Mouse (Mus musculus) megakaryocyte-erythroid progenitor cell, adult 5-6 weeks (primary cell): ENCODE measurements around the gene Gm10160. TPM values are rescaled to one million over a fixed set of nuclear protein-coding genes. Genes with fewer than 3 reads are reported as not detected.

Experiments
- ATAC-seq: replicated peaks from 2 replicates; pipeline ENCODE4 v1.8.0; 2016; ENCODE audit warnings: mild to moderate bottlenecking, inconsistent platforms; ENCODE audit not compliant: severe bottlenecking, poor library complexity, low FRiP score, low TSS enrichment
- total RNA-seq, 2 experiments: library from RNA; stranded (forward) in 1 of 2; stranded (reverse) in 1 of 2; fragments of 200-1000, 215-1000 nt in 1 of 2; fragments of >200 nt in 1 of 2; fragmentation: Nextera tagmentation in 1 of 2; gene quantifications; 2 replicates each; pipeline ENCODE4 v1.2.3; 2014 to 2017

Gene Gm10160
- not detected in 2 replicates for total RNA-seq (2014; fragmentation: Nextera tagmentation)
- not detected in 2 replicates for total RNA-seq (2017)

- no peak for ATAC-seq
Measured at GRCm38 (mm10) chr7:81855694-81856093, at the start of gene Gm10160. Gm10160 (minus strand) TSS chr7:81855794.

DNA sequence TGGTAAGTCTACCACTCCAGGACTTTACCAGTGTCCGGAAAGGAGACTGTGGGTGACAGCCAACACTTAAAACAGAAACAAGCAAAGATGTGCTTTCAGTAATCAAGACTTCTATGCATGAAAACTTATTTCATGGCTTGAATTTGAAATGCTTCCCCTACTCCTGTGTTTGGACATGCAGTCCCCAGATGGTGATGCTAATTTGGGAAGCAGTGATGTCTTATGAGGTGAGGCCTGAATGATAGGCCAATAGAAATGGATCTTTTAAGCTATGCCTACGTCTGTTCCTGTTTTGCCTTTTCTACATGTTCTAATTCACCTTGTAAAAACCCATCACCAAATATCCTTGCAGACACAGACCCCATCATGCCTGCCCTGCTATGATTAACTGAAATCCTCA lies 49.3 kb upstream of the Gm10160 start:
- no peak for ATAC-seq

DNA sequence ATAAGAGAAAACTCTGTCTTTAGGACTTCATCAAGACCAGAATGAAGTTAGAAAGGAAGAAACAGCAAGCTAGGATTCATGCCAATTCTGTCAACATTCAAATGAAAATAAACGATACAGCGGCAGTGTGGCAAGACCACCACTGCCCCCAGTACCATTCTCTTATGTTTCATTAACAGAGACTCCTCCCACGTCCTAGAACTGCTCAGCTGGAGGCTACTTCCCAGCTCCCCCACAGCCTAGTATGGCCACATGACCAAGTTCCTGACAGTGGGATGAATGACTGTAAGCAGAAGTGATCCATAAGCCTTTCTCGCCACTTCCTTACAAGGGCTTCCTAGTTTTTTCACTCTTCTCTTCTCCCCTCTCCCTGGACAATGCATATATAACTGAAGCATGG lies 48.5 kb upstream of the Gm10160 start:
- no peak for ATAC-seq

DNA sequence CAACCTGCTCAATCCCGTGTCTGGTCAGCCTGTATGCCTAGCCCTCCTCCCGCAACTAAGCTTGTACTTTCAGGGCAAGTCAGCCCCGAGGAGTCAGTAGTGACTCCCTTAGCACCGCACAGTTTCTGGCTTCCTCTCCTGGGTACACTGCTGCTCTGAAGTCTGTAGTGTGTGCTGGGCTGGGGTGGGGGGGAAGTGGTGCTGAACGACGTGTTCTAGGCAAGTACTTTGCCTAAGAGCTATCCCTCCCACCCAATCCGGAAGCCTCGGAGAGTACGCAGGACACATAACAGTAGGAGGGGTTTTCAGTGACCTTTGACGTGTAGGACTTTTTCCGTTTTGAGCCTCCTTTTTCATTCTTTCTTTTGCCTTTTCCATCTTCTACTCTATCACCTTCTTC lies 43.8 kb upstream of the Gm10160 start:
- no peak for ATAC-seq

DNA sequence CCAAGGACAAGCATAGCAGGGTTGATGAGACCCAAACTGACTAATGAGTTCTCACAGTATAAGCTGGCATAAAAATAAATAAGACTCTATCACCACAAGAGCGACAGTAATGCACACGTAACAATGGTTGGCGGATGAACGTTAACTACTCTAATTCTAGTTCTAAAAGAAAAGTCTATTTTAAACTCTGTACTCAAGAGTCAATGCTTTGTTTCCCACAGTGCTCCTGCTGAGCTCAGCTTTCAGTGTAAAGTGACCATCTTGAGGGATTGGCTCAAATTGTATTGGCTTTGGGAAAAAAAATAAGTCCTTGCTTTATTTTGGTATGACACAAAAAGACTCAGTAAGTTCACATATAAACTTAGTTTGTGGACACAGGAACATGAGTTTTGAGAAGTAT lies 29.5 kb upstream of the Gm10160 start:
- ATAC-seq, result no peak

DNA sequence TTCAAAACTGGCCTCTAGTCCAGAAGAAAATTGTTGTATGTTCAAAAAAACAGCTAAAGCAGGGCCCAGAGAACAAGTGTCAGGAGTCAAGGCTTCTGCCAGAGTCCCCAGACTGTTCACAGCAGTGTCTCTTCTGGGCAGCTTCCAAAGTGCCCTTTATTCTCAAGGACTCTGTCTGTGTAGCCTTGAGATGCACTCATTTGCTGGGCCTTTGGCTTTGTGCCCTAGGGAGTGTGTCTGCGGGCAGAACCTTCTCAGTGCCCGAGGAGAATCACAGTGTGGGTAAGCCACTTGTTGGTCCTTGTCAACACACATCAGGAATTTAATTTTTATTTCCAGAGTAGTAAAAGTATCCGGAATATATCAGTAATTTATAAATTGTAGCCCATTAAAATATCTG lies 26.0 kb upstream of the Gm10160 start:
- ATAC-seq, result no peak

DNA sequence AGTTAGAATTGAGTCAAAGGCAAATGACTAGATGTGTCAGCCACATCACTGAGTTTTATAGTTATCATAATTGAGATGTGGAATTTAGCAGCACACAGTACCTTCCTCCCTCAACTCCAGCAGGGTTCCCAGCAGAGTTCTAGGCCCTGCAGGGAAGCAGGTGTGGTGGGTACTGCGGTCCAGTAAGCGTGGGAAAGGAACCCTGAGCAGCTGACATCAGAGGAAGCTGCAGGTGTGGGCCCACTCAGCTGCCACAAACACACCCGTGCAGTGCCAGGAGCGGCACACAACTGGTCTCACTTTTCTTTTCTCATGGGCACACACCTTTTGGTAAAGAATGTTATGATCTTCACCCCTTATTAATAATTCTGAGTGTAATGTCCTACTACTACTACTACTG lies 25.2 kb upstream of the Gm10160 start:
- no peak for ATAC-seq

GRCm38 (mm10) chr7:81880286-81880685 lies 24.7 kb upstream of the Gm10160 start:
- ATAC-seq, result no peak

- ATAC-seq, result no peak
Measured at GRCm38 (mm10) chr7:81875372-81875771, 19.8 kb upstream of the Gm10160 start.

DNA sequence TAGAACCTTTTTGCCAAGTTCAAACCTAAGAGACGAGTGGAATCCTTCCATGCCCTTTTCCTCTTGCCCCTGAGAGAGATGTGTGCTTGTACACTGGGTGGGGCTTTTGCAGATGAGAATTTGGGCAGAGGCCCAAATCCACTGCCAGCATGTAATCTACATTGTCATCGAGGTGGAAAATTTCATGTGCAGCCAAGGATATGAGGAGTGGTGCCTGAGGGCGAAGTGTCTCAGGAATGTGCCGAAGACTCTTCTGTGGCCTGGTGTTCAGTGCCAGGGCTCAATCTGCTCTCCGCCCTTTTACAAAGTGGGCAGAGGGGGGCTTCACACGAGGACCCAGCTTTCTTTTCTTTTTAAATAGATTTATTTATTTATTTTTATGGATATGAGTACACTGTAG lies 19.0 kb upstream of the Gm10160 start:
- ATAC-seq, result peak; percentile 79

- ATAC-seq, result no peak
Measured at GRCm38 (mm10) chr7:81873807-81874206, 18.2 kb upstream of the Gm10160 start.

DNA sequence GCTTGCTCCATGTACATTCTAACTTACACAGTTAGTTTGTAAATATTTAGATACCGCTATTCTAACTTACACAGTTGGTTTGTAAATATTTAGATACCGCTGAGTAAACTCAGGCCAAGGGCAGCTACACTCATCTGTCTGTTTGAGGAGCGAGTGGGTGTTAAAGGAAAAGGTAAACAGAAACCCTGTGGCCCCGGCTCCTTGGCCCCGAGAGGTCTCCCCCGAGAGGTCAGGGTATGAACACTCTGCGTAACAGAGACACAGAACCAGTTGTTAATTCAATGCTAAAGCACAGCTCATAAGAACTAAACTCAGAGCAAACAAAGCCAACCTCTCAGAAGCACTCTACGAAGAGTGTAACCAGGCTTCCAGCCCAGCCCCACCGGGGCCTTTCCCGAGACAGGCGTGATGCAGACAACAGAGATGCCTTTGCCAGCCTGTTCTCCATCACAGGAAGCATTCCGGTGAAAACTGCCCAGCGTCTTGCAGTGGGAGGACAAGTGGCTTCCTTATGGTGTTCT lies 17.0 kb upstream of the Gm10160 start:
- ATAC-seq, result no peak

DNA sequence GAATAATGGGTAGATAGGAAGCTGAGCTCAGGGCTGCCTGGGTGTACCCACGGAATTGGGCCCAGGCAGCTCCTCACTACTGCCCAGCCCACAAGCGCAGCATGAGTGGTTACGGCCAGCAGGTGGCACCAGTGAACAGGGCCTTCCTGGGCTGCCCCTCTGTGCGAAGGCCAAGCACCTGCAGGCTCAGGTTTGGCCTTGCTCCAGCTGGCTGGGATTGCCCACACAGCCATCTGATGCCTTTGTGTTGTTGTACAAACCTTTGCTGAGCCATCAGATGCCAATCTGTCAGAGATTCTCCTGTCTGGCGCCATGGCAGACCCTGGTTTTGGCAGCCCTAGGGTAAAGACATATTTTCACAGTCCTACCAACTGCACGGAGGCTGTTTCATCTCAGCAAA lies 12.6 kb upstream of the Gm10160 start:
- peak; percentile 94 for ATAC-seq

DNA sequence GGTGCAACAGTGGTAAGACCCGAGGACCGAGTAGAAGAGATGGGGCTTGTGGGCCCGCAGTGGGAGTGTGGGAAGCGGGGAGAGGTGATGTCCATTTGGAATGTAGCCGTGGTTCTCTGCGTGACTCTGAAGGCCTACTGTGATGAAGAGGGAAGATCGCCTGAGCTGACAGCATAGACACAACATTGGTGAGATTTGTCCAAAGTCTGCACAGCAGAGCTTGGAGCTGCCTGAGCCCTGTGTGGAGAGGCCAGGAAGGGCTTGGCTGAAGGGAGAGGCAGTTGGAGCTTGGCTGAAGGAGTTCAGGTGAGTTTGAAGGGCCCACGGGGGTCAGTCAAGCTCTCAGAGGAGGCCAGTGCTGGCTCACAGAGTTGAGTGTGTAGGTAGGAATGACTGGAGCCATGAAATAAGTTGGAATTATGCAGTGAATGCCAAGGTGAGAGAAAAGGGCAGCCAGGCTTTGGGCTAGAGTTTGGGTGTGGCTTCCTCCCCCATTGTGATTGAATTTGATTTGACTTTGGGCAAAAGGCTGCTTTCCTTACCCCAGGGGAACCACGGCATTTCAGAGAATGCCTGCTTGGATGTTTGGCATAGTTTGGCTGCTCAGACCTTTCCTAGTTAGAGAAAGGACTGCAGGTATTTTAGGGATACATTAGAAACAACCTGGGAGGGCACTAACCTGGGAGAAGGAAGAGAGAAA lies 11.8 kb upstream of the Gm10160 start:
- ATAC-seq, result no peak

GRCm38 (mm10) chr7:81865937-81866336 lies 10.3 kb upstream of the Gm10160 start:
- no peak for ATAC-seq

GRCm38 (mm10) chr7:81864552-81864951 lies 9.0 kb upstream of the Gm10160 start:
- no peak for ATAC-seq

DNA sequence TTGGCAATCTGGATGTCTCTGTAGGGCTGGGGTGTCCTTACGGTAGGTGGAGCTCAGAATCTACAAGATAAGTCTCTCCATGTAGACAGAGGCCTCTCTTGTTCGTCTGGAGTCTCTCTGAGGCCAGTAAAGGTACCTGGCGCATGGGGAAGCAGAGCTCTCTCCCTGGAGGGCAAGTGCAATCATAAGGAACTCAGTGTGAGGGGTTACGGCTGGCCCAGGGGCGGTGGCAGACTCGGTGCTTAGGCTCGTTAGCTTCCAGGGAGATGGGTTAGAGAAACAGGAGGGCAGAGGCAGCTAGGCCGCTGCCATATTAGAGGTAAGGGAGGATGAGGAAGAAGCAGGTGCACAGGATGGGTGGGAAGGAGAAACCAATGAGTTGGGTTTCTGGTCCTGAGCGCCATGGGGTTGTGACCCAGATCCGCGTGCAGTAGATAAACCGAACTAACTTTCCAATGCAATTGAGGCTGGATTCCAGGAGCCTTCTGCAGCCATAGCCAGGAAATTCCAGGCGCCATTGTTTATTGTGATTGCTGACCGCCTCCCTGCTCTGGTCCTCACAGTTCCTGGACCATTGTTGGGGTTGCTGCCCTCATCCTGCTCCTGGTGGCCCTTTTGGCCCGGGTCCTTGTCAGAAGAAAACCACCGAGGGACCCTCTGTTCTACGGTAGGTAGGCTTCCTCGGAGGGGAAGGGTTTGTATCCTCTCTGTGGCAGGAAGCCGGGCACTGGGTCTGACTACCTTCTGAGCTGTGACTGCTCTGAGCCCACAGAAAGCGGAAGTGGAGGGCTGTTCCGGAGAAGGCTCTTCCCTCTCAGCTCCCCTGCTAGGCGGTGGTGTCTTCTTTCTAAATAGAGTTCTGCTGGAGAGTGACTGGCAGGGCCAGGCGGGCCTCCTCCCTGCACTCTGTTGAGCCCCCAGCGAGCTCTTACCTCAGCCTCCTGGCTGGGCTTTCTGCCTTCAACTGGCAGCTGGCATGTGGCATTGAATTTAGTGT lies 7.3 kb upstream of the Gm10160 start:
- 0 out of 2 replicates have a peak, but pooled peaks have one; percentile 6 for ATAC-seq

DNA sequence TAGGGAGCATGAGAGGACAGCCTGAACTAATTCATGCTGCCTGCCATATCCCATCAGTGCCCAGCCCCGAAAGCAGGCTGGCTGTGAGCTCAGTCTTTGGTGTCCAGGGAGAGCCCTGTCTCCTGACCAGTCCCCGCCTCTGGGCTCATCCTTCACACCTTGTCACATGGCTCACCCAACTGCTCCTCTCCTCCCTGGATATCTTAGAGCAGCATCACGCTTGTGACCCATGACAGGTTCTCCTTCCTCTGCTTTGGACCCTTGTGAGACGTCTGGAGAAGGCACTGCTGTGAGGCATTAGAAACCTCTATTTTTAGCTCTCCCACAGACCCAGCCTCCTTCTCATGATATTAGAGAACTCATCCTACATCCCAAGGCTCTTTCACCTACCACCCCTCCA lies 6.3 kb upstream of the Gm10160 start:
- no peak for ATAC-seq

- ATAC-seq, result no peak
Measured at GRCm38 (mm10) chr7:81861461-81861860, 5.9 kb upstream of the Gm10160 start.

- no peak for ATAC-seq
Measured at GRCm38 (mm10) chr7:81860996-81861395, 5.4 kb upstream of the Gm10160 start.
